Mouse (Mus musculus): ENCODE results near the gene Lrig1. TPM values are rescaled to one million over a fixed set of nuclear protein-coding genes. Genes with fewer than 3 reads are reported as not detected.

The Lrig1 gene
- total and polyA plus RNA-seq, 2 experiments from 2014 or later, result 16.6 to 90.8 TPM

- no peak for TF ChIP-seq CTCF (IDR thresholded peaks at IDR 0.05)
- H3K27me3 ChIP-seq (ENCODE audit: insufficient read depth, low read length), result no peaks in the 10 kb centered on the region
- H3K4me3 ChIP-seq (ENCODE audit: low read depth, low read length), result no peak overlapping the region
- 38% methylated on average over 3 of the region's 3 CpGs for WGBS
- no peak overlapping the region for H3K27ac ChIP-seq (ENCODE audit: low read depth, low read length)
- ATAC-seq (ENCODE audit: low FRiP score), result no peak
- DNase-seq (ENCODE audit: low spot score), result no peak
- no peak overlapping the region for H3K9ac ChIP-seq (replicated peaks; ENCODE audit: low read length, poor library complexity, severe bottlenecking)
- no peaks in the 10 kb centered on the region for H3K9me3 ChIP-seq (ENCODE audit: low read length)
- peak overlapping the region; percentile 22; the same call in 1 of the 2 replicates for H3K4me2 ChIP-seq (ENCODE audit: low read depth, low read length, poor library complexity, severe bottlenecking)
- H3K36me3 ChIP-seq (ENCODE audit: insufficient read depth, low read length), result no peaks in the 10 kb centered on the region
- H3K4me1 ChIP-seq (ENCODE audit: insufficient read depth, low read length), result peaks cover 7% of the 10 kb centered on the region; the same call in 1 of the 2 replicates
These were observed 22.5 kb downstream of the Lrig1 start for GRCm38 (mm10) chr6:94677448-94677847.

GRCm38 (mm10) chr6:94676840-94677239, 23.1 kb downstream of the Lrig1 start:
- Histone ChIP-seq H3K4me2 (ENCODE audit: low read depth, low read length, poor library complexity, severe bottlenecking) (peak overlapping the region; percentile 22; the same call in 1 of the 2 replicates), H3K4me1 (ENCODE audit: insufficient read depth, low read length) (peaks cover 7% of the 10 kb centered on the region; the same call in 1 of the 2 replicates), H3K9me3 (ENCODE audit: low read length) (no peaks in the 10 kb centered on the region), H3K4me3 (ENCODE audit: low read depth, low read length) (no peak overlapping the region), H3K9ac (replicated peaks; ENCODE audit: low read length, poor library complexity, severe bottlenecking) (no peak overlapping the region), H3K36me3 (ENCODE audit: insufficient read depth, low read length) (no peaks in the 10 kb centered on the region), H3K27me3 (ENCODE audit: insufficient read depth, low read length) (no peaks in the 10 kb centered on the region), H3K27ac (ENCODE audit: low read depth, low read length) (no peak overlapping the region)
- WGBS, result 67% methylated on average over 3 of the region's 3 CpGs
- TF ChIP-seq CTCF (IDR thresholded peaks at IDR 0.05), result no peak
- ATAC-seq (ENCODE audit: low FRiP score) (no peak), DNase-seq (ENCODE audit: low spot score) (no peak)

- Histone ChIP-seq H3K27me3 (ENCODE audit: insufficient read depth, low read length) (no peaks in the 10 kb centered on the region), H3K36me3 (ENCODE audit: insufficient read depth, low read length) (no peaks in the 10 kb centered on the region), H3K4me3 (ENCODE audit: low read depth, low read length) (no peak overlapping the region), H3K9ac (replicated peaks; ENCODE audit: low read length, poor library complexity, severe bottlenecking) (no peak overlapping the region), H3K4me1 (ENCODE audit: insufficient read depth, low read length) (peaks cover 7% of the 10 kb centered on the region; the same call in 1 of the 2 replicates), H3K27ac (ENCODE audit: low read depth, low read length) (no peak overlapping the region), H3K9me3 (ENCODE audit: low read length) (no peaks in the 10 kb centered on the region), H3K4me2 (ENCODE audit: low read depth, low read length, poor library complexity, severe bottlenecking) (peak overlapping the region; percentile 9; the same call in 1 of the 2 replicates)
- no peak for TF ChIP-seq CTCF (IDR thresholded peaks at IDR 0.05)
- WGBS, result 30% methylated on average over 7 of the region's 7 CpGs
- no peak for ATAC-seq (ENCODE audit: low FRiP score)
- DNase-seq (ENCODE audit: low spot score), result no peak
These were observed 23.7 kb downstream of the Lrig1 start for GRCm38 (mm10) chr6:94676300-94676699.

- H3K9ac ChIP-seq (replicated peaks; ENCODE audit: low read length, poor library complexity, severe bottlenecking), result no peak overlapping the region
- no peak overlapping the region for H3K27ac ChIP-seq (ENCODE audit: low read depth, low read length)
- TF ChIP-seq CTCF (IDR thresholded peaks at IDR 0.05), result no peak
- H3K4me1 ChIP-seq (ENCODE audit: insufficient read depth, low read length), result peaks cover 14% of the 10 kb centered on the region
- H3K27me3 ChIP-seq (ENCODE audit: insufficient read depth, low read length), result no peaks in the 10 kb centered on the region
- H3K4me2 ChIP-seq (ENCODE audit: low read depth, low read length, poor library complexity, severe bottlenecking), result no peak overlapping the region
- WGBS, result 88% methylated on average over 2 of the region's 2 CpGs
- ATAC-seq (ENCODE audit: low FRiP score) (no peak), DNase-seq (ENCODE audit: low spot score) (no peak)
- H3K4me3 ChIP-seq (ENCODE audit: low read depth, low read length), result no peak overlapping the region
- H3K9me3 ChIP-seq (ENCODE audit: low read length), result no peaks in the 10 kb centered on the region
- H3K36me3 ChIP-seq (ENCODE audit: insufficient read depth, low read length), result no peaks in the 10 kb centered on the region
These were observed 27.5 kb downstream of the Lrig1 start for GRCm38 (mm10) chr6:94672426-94672825.

GRCm38 (mm10) chr6:94669370-94669769, 30.6 kb downstream of the Lrig1 start:
- H3K4me1 ChIP-seq (ENCODE audit: insufficient read depth, low read length), result peaks cover 7% of the 10 kb centered on the region
- WGBS, result 64% methylated on average over 6 of the region's 6 CpGs
- H3K4me3 ChIP-seq (ENCODE audit: low read depth, low read length), result no peak overlapping the region
- H3K4me2 ChIP-seq (ENCODE audit: low read depth, low read length, poor library complexity, severe bottlenecking), result no peak overlapping the region
- no peak for TF ChIP-seq CTCF (IDR thresholded peaks at IDR 0.05)
- H3K9ac ChIP-seq (replicated peaks; ENCODE audit: low read length, poor library complexity, severe bottlenecking), result no peak overlapping the region
- ATAC-seq (ENCODE audit: low FRiP score), result no peak
- no peaks in the 10 kb centered on the region for H3K27me3 ChIP-seq (ENCODE audit: insufficient read depth, low read length)
- H3K9me3 ChIP-seq (ENCODE audit: low read length), result no peaks in the 10 kb centered on the region
- no peak overlapping the region for H3K27ac ChIP-seq (ENCODE audit: low read depth, low read length)
- no peaks in the 10 kb centered on the region for H3K36me3 ChIP-seq (ENCODE audit: insufficient read depth, low read length)
- peak; percentile 36 for DNase-seq (ENCODE audit: low spot score)

GRCm38 (mm10) chr6:94668204-94668863, 31.6 kb downstream of the Lrig1 start:
- Histone ChIP-seq H3K9ac (replicated peaks; ENCODE audit: low read length, poor library complexity, severe bottlenecking) (no peak overlapping the region), H3K4me1 (ENCODE audit: insufficient read depth, low read length) (peaks cover 7% of the 10 kb centered on the region), H3K4me3 (ENCODE audit: low read depth, low read length) (0 out of 2 replicates have a peak overlapping the region, but pooled peaks have one; percentile 2), H3K36me3 (ENCODE audit: insufficient read depth, low read length) (no peaks in the 10 kb centered on the region), H3K9me3 (ENCODE audit: low read length) (no peaks in the 10 kb centered on the region), H3K27me3 (ENCODE audit: insufficient read depth, low read length) (no peaks in the 10 kb centered on the region), H3K27ac (ENCODE audit: low read depth, low read length) (peak overlapping the region; percentile 32; the same call in 1 of the 2 replicates), H3K4me2 (ENCODE audit: low read depth, low read length, poor library complexity, severe bottlenecking) (peak overlapping the region; percentile 36)
- TF ChIP-seq CTCF (IDR thresholded peaks at IDR 0.05), result peak; percentile 18; the same call in 1 of the 2 replicates
- ATAC-seq (ENCODE audit: low FRiP score) (no peak), DNase-seq (ENCODE audit: low spot score) (no peak)
- WGBS, result 26% methylated on average over 13 of the region's 13 CpGs

Data from midbrain, postnatal 0 days (tissue).